Mouse (Mus musculus) frontal cortex, adult (tissue): Measurements from ENCODE around the gene Adamts17.

Experiments
- ATAC-seq: cut with Nextera tagmentation; 2 replicates; pipeline ENCODE4 v1.9.2; 2017; ENCODE audit warnings: mild to moderate bottlenecking, moderate library complexity, mixed read lengths; ENCODE audit not compliant: low TSS enrichment

The Adamts17 gene

GRCm38 (mm10) chr7:66969199-66969598, 129.7 kb downstream of the Adamts17 start:
- ATAC-seq = no peak

GRCm38 (mm10) chr7:66970235-66970634, 130.7 kb downstream of the Adamts17 start:
- no peak for ATAC-seq

GRCm38 (mm10) chr7:66970974-66971373, 131.4 kb downstream of the Adamts17 start:
- ATAC-seq = no peak

GRCm38 (mm10) chr7:66974859-66975258, 135.3 kb downstream of the Adamts17 start:
- ATAC-seq = no peak

GRCm38 (mm10) chr7:66976371-66976770, 136.8 kb downstream of the Adamts17 start:
- ATAC-seq = no peak

- peak; percentile 50; the same call in 1 of the 2 replicates for ATAC-seq
Observed at GRCm38 (mm10) chr7:66981591-66981990, 142.1 kb downstream of the Adamts17 start.

GRCm38 (mm10) chr7:66982084-66982483, 142.5 kb downstream of the Adamts17 start:
- no peak for ATAC-seq

GRCm38 (mm10) chr7:66987671-66988070, 148.1 kb downstream of the Adamts17 start:
- ATAC-seq = no peak

- no peak for ATAC-seq
Observed at GRCm38 (mm10) chr7:66988441-66988840, 148.9 kb downstream of the Adamts17 start.

- peak; percentile 89 for ATAC-seq
Observed at GRCm38 (mm10) chr7:66989357-66990045, 150.0 kb downstream of the Adamts17 start.

- no peak for ATAC-seq
Observed at GRCm38 (mm10) chr7:66998821-66999220, 159.3 kb downstream of the Adamts17 start.

- no peak for ATAC-seq
Observed at GRCm38 (mm10) chr7:67003648-67004047, 164.1 kb downstream of the Adamts17 start.

GRCm38 (mm10) chr7:67004220-67004619, 164.7 kb downstream of the Adamts17 start:
- no peak for ATAC-seq

GRCm38 (mm10) chr7:67009841-67010240, 170.3 kb downstream of the Adamts17 start:
- no peak for ATAC-seq

GRCm38 (mm10) chr7:67012011-67012751, 172.6 kb downstream of the Adamts17 start:
- no peak for ATAC-seq

- peak; percentile 34; the same call in 1 of the 2 replicates for ATAC-seq
Observed at GRCm38 (mm10) chr7:67013211-67013895, 173.8 kb downstream of the Adamts17 start.

GRCm38 (mm10) chr7:67019937-67020336, 180.4 kb downstream of the Adamts17 start:
- no peak for ATAC-seq

- ATAC-seq = no peak
Observed at GRCm38 (mm10) chr7:67026114-67027070, 186.9 kb downstream of the Adamts17 start.

GRCm38 (mm10) chr7:67027216-67027615, 187.7 kb downstream of the Adamts17 start:
- ATAC-seq = no peak

GRCm38 (mm10) chr7:67027696-67028095, 188.2 kb downstream of the Adamts17 start:
- ATAC-seq = no peak

GRCm38 (mm10) chr7:67028902-67029301, 189.4 kb downstream of the Adamts17 start:
- ATAC-seq = no peak
